Mouse (Mus musculus) cerebellum, postnatal 25 days (tissue): Measurements from ENCODE around the gene Pcgf1.
A peak's percentile ranks its signal among the peaks of the same experiment; 100 is the strongest.

Source experiments
- DNase-seq, 2 experiments: peaks; one replicate each; pipeline ENCODE4 v3.0.0; 2021; ENCODE audit warnings: mixed read lengths in 2 of 2

The Pcgf1 gene

GRCm38 (mm10) chr6:83103130-83103650 is 25.5 kb downstream of the Pcgf1 start:
- DNase-seq, result no peak

GRCm38 (mm10) chr6:83104158-83104557 is 26.5 kb downstream of the Pcgf1 start:
- DNase-seq, result no peak

- peak; percentile 73 to 85 for DNase-seq
Measured at GRCm38 (mm10) chr6:83107566-83108400, 30.1 kb downstream of the Pcgf1 start.

DNA sequence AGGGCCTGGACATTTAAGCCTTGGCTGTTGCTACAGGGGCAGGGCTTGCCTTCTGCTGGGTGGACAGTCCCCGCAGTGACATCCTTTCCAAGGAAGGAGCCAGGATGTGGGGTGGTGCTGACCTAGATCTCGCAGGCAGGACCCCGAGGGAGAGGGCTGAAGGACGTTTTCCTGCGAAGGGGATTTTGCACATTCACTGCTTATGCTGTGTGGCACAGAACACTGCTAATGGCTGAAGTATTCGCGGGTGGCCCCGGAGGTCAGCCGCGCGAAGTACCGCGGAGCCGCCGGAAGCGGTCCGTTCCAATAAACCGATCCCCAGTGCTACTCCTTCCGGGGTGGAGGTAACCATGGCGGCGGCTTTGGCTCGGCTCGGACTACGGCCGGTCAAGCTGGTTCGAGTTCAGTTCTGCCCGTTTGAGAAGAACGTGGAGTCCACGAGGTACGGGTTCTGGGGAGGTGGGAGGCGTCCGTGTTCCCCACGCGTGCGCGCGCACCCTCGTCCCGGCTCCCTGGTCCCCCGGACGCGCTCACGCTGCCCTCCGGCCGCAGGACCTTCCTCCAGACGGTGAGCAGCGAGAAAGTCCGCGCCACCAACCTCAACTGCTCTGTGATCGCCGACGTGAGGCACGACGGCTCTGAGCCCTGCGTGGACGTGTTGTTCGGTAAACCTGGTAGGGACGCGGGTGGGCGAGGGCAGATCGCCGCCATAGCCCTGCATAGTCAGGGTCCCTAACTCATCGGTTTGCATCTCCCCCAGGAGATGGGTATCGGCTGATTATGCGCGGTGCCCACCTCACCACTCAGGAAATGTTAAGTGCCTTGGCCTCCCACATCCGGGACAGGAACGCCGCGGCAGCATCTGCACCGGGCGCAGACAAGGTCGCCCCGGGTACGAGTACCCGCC is 31.3 kb downstream of the Pcgf1 start, which contains the start of gene Mrpl53:
Mrpl53 (plus strand) TSS at position 279 of the 907 bp plus-strand sequence.
- peak; percentile 90 for DNase-seq

DNA sequence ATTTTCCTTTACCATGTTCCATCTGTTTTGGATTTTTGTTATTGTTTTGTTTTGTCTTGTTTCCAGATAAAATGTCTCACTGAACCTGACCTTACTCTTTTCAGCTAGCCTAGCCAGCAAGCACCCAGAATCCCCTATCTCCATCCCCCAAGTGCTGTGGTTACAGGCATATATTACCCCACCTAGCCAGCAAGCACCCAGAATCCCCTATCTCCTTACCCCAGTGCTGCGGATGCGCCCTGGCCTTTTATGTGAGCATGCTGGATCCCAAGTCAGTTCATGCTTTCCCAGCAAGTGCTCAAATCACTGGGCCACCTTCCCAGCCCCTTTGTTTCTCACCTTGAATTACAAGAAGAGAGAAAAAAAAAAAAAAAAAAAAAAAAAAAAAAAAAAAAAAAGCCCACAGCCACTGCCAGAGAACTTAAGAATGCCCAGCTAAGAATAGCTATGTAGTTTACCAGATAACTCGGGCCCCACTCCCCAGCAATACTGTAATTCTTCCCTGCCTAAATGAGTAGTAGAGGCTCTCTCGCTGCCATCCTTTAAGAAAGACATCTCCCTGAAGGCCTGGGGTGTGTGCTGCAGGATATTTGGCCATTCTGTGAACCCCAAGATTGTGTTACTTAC is 34.0 kb downstream of the Pcgf1 start:
- DNase-seq, result no peak

GRCm38 (mm10) chr6:83115011-83115671 is 37.5 kb downstream of the Pcgf1 start, which contains the start of gene Mogs:
Mogs (plus strand) TSS chr6:83115496.
- peak; percentile 94 to 97 for DNase-seq

DNA sequence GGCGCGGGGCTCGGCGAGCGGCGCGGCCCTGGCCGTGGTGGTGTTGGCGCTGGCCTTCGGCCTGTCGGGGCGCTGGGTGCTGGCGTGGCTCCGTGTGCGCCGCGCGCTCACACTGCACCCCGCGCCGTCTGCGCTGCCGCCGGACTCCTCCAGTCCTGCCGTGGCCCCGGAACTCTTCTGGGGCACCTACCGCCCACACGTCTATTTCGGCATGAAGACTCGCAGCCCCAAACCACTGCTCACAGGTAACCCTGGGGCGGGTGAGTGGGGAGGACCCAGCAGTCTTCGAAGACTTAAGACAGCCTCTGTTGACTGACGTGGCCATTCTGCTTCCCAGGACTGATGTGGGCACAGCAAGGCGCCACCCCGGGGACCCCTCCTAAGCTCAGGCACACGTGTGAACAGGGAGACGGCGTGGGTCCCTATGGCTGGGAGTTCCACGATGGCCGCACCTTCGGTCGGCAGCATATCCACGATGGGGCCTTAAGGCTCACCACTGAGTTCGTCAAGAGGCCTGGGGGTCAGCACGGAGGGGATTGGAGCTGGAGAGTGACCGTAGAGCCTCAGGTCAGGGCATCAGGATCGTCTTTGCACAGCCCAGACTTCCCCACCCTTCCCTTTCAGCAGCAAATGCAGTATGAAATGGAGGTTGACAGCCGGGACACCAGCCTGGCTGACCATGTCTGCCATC is 38.2 kb downstream of the Pcgf1 start:
- no peak for DNase-seq

GRCm38 (mm10) chr6:83116373-83117164 is 38.9 kb downstream of the Pcgf1 start:
- peak in 1 of 2 experiments; percentile 21 for DNase-seq

DNA sequence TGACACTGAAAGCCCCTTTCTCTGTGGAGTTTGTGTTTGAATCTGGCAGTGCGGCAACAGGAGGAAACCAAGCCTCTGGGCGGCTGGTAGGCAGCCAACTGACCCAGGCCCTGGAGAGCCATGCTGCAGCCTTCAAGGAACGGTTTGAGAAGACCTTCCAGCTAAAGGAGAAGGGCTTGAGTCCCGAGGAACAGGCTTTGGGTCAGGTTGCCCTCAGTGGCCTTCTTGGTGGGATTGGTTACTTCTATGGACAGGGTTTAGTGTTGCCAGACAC is 39.4 kb downstream of the Pcgf1 start:
- peak in 1 of 2 experiments; percentile 16 for DNase-seq

DNA sequence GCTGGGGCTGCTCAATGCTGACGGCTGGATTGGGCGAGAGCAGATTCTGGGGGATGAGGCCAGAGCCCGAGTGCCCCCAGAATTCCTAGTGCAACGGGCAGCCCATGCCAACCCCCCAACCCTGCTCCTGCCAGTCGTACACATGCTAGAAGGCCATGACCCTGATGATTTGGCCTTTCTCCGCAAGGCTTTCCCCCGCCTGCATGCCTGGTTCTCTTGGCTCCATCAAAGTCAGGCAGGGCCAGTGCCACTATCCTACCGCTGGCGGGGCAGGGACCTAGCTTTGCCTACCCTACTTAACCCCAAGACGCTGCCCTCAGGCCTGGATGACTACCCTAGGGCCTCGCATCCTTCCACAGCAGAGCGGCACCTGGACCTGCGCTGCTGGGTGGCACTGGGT is 39.9 kb downstream of the Pcgf1 start:
- no peak for DNase-seq

DNA sequence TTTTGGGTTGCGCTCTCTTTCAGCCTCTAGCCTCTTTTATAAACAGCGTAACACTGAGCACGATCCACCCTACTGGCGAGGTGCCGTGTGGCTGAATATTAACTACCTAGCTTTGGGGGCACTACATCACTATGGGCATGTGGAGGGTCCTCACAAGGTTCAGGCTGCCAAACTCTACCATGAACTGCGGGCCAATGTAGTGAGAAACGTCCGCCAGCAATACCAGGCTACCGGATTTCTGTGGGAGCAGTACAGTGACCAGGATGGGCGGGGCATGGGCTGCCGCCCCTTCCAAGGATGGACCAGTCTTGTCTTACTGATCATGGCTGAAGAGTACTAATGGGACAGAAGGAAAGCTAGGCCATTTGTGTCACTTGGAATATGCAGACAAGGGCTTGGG is 40.7 kb downstream of the Pcgf1 start:
- DNase-seq, result no peak

DNA sequence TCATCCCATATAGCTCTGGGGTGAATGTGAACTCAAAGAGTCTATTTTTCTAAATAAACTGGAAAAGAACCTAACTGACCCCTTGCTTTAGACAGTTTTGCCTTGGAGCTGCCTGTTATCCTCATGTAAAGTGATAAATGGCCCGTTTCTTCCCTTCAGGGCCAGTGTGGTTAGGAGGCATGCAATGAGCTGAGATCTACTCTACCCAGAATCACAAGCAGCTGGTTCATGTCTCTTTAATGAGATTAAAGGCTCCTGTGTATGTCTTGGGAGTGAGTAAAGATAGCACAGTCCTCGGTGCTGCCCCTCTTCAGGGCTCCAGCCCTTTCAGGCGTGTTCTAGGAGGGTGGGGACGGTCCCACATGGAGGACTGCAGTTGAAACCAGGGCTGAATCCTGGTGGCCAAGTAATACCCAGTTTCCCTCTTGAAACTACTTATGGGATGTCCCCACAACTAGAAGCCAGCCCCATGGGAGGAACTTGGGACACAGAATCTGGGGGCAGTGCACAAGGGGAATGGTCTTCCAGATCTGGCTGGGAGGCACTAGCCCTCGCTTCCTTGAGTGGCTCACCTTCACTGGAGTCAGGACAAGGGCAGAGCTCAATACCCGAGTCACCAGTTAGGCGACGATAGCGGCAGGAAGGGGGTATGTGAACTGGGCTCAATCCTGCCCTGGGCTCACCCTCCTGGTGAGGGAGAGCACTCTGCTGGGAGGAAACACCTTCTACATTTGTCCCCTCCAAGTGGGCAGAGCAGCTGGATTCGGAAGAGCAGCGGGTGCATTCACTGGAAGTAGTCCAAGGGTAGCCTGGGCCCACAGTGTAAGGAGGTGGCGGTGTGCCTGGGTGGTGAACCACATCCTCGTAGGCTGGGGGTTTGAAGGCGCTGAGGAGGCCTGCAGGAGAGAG is 41.4 kb downstream of the Pcgf1 start:
- DNase-seq, result no peak

- DNase-seq, result peak; percentile 25 to 56
Measured at GRCm38 (mm10) chr6:83119734-83120051, 42.0 kb downstream of the Pcgf1 start.

DNA sequence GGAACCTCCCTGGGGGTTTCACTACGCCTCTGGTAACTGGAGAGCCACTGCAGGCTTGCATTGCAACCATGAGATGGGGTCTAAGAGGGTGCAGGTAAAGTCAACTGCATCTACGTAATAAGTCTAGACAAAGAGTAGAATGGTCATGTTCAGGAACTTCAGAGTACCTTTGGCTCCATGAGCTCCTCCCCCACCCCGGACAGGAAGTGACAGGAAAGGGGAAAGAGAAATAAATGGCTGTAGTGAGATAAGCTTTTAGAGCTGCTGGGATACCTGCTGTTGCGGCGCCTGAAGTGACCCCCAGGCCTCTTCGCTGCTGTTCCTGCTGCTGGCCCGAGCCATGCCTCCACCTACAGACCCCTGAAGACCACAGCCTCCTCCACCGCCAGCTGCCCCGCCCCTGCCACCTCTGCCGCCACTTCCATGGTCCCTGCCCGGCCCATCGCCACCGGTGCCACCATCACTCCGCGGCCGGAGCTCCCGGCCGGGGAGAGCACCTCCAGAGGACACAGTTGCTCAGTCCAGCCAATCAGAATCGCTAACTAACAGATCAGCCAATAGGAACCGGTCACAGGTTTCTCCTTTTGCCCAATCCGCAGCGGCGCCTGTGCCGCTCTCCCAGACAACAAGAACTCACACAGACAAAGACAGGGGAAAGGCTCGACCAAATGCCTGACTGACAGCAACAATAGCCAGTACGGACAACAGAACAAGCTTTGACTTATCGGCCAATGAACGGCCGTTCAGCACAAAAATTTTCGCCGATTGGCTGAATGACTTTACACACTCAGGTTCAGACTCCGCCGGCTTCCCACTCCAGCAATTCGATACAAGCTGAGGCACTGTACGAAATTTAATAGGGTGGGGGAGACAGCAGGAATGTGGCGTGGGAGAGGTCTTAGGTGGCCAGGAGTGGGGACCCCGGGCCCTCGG is 43.5 kb downstream of the Pcgf1 start, which contains the start of gene Wbp1:
Wbp1 (minus strand) TSS at position 630 of the 933 bp plus-strand sequence.
- DNase-seq, result peak; percentile 92 to 93

- peak in 1 of 2 experiments; percentile 53 for DNase-seq
Measured at GRCm38 (mm10) chr6:83121863-83122710, 44.4 kb downstream of the Pcgf1 start.

DNA sequence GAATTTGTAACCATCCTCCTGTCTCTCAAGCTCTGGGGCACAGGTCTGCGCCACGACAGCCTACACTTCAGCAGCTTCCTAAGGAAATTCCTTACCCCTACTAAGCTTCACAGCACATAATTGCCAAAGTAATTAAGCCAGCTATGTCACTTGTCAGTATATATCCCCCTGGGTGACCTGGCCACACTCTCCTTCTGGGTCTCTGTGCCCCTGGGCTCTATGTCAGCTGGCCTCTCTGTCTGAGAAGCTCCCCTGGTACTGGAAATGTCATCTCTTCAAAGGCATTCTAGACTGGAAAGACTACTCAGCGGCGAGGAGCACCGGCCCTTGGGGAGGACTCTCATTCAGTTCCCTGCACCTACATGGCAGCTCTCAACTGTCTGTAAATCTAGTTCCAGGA is 45.3 kb downstream of the Pcgf1 start:
- DNase-seq, result no peak

GRCm38 (mm10) chr6:83124851-83125312 is 47.2 kb downstream of the Pcgf1 start:
- peak; percentile 83 to 88 for DNase-seq

DNA sequence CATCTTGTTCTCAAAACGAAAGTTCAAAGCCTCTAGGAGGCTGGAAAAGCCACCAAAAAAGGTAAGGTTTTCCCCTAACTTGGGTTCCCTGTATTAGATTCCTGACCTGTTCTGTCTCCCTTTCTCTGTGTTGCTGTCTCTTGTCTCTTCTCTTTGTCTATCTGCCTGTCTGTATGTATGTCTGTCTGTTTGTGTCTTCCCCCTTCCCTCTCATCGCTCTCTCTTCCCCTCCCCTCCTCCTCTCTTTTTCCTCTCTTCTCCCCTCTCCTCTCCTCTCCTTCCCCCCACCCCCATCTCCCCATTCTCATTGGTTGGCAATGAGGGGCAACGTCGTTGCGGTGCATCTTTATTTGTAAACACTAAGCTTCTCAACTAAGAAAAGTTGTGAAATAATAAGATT is 47.7 kb downstream of the Pcgf1 start, which contains the start of gene Ino80b:
Ino80b (minus strand) TSS at position 101 of the 400 bp plus-strand sequence.
- no peak for DNase-seq
